Mouse (Mus musculus) liver, embryonic 14.5 days (tissue): ENCODE results near the gene Aldh5a1. TPM values are rescaled to one million over a fixed set of nuclear protein-coding genes. Genes with fewer than 3 reads are reported as not detected.

Experiments
- ATAC-seq: fragments of 200-750 bp; cut with Nextera tagmentation; 2 replicates; pipeline ENCODE4 v1.8.0; 2017; ENCODE audit warnings: moderate number of reproducible peaks, mild to moderate bottlenecking, moderate library complexity; ENCODE audit not compliant: insufficient read depth
- DNase-seq, 3 experiments: peaks; one replicate each; pipeline ENCODE4 v3.0.0-alpha.2; 2012 to 2013; ENCODE audit warnings: low read depth in 3 of 3, low spot score in 3 of 3
- H3K27ac ChIP-seq: fragments of 300-500 bp; sonication (generic); 2 replicates; pipeline ENCODE4 v1.5.1; 2014; ENCODE audit warnings: moderate library complexity, mild to moderate bottlenecking, control low read depth, inconsistent platforms
- H3K27me3 ChIP-seq: fragments of 300-500 bp; sonication (generic); 2 replicates; pipeline ENCODE4 v1.6.1; 2014; ENCODE audit warnings: mild to moderate bottlenecking, low read length, moderate library complexity; ENCODE audit not compliant: control insufficient read depth, insufficient read depth
- H3K36me3 ChIP-seq: fragments of 300-500 bp; sonication (generic); replicated peaks from 2 replicates; pipeline ENCODE4 v1.6.1; 2014; ENCODE audit warnings: low read depth; ENCODE audit not compliant: control insufficient read depth, insufficient read depth
- H3K4me1 ChIP-seq, 2 experiments: fragments of 200-500 bp in 1 of 2; fragments of 300-500 bp in 1 of 2; sonication (generic) in 1 of 2; replicated peaks; 2 replicates each; pipeline ENCODE4 v1.6.1; 2012 to 2014; ENCODE audit warnings: antibody characterized with exemption in 1 of 2, inconsistent platforms in 1 of 2, low read length in 1 of 2; ENCODE audit not compliant: control insufficient read depth in 2 of 2, insufficient read depth in 2 of 2
- H3K4me2 ChIP-seq: fragments of 300-500 bp; sonication (generic); 2 replicates; pipeline ENCODE4 v1.6.1; 2014; ENCODE audit warnings: low read depth, mild to moderate bottlenecking, control low read depth, moderate library complexity
- H3K4me3 ChIP-seq, 2 experiments: fragments of 200-500 bp in 1 of 2; fragments of 300-500 bp in 1 of 2; sonication (generic) in 1 of 2; 2 replicates each; pipeline ENCODE4 v1.5.1; 2012 to 2014; ENCODE audit warnings: low read depth in 2 of 2, low read length in 2 of 2, mild to moderate bottlenecking in 2 of 2, control low read depth in 1 of 2, inconsistent platforms in 1 of 2, moderate library complexity in 1 of 2; ENCODE audit not compliant: insufficient read depth in 1 of 2
- H3K9ac ChIP-seq: fragments of 300-500 bp; sonication (generic); replicated peaks from 2 replicates; pipeline ENCODE4 v1.6.1; 2014; ENCODE audit warnings: mild to moderate bottlenecking, control low read depth, moderate library complexity
- H3K9me3 ChIP-seq: fragments of 300-500 bp; sonication (generic); 2 replicates; pipeline ENCODE4 v1.6.1; 2016; ENCODE audit warnings: low read length, mixed read lengths; ENCODE audit not compliant: control insufficient read depth
- CTCF ChIP-seq: IDR thresholded peaks from 2 replicates; pipeline ENCODE4 v1.5.1; 2016; ENCODE audit warnings: antibody characterized with exemption, low read depth, control low read depth
- EP300 ChIP-seq: IDR thresholded peaks from 2 replicates; pipeline ENCODE4 v1.6.1; 2016; ENCODE audit warnings: antibody characterized with exemption, low read depth
- WGBS: fragments of 180-500 bp; shearing (Covaris S2); extraction: QIAGEN DNeasy Blood & Tissue Kit; methylation state at CpG from one replicate; pipeline ENCODE4 v1.1.7; 2014; ENCODE audit not compliant: insufficient replicate concordance; 5-methylcytosine and 5-hydroxymethylcytosine counted together
- polyA plus RNA-seq, 2 experiments: library from polyadenylated mRNA; depleted of rRNA in 1 of 2; stranded (reverse) in 1 of 2; unstranded in 1 of 2; fragments of >200 nt; fragmentation: Nextera tagmentation in 1 of 2; extraction: Ambion mirVana in 1 of 2; gene quantifications; 2 replicates each; pipeline versions ENCODE4 v1.2.1 to v1.2.3; 2012 to 2014

The Aldh5a1 gene
- polyA plus RNA-seq, 2 experiments: 2.1 to 3.1 TPM

- Histone ChIP-seq H3K27ac (no peak overlapping the region), H3K27me3 (no peaks in the 10 kb centered on the region), H3K4me1 (no peaks in the 10 kb centered on the region), H3K9ac (no peak overlapping the region), H3K9me3 (no peaks in the 10 kb centered on the region), H3K4me2 (no peak overlapping the region), H3K36me3 (no peaks in the 10 kb centered on the region), H3K4me3 (no peak overlapping the region)
- no peak for ATAC-seq
- peak; percentile 22 to 31 (median 24) for DNase-seq
- WGBS: 20% methylated on average over 5 of the region's 5 CpGs
- TF ChIP-seq EP300 (no peak), CTCF (peak; percentile 66)
Observed at GRCm38 (mm10) chr13:24920333-24920977, 17.0 kb downstream of the Aldh5a1 start.

- no peaks in the 10 kb centered on the region for H3K36me3 ChIP-seq
- no peak overlapping the region for H3K27ac ChIP-seq
- TF ChIP-seq CTCF (no peak), EP300 (no peak)
- DNase-seq (no peak), ATAC-seq (no peak)
- H3K9me3 ChIP-seq: no peaks in the 10 kb centered on the region
- no peak overlapping the region for H3K4me3 ChIP-seq
- H3K27me3 ChIP-seq: no peaks in the 10 kb centered on the region
- H3K4me1 ChIP-seq: no peaks in the 10 kb centered on the region
- H3K9ac ChIP-seq: no peak overlapping the region
- no peak overlapping the region for H3K4me2 ChIP-seq
- 65% methylated on average over 13 of the region's 13 CpGs for WGBS
Observed at GRCm38 (mm10) chr13:24915831-24916230, 21.6 kb downstream of the Aldh5a1 start.

DNA sequence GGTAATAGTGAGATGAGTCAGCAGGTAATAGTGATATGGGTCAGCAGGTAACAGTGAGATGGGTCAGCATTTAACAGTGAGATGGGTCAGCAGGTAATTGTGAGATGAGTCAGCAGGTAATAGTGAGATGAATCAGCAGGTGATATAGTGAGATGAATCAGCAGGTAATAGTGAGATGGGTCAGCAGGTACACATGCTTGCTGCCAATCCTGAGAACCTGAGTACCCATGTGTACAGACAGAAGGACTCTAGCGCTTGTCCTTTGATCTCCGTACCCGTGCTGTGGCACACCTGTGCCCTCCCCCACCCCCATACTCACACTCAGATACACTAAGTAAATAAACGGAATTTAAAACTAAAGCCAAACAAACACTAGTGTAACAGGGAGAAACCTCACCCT, 22.5 kb downstream of the Aldh5a1 start:
- no peak for ATAC-seq
- WGBS: 77% methylated on average over 4 of the region's 4 CpGs

GRCm38 (mm10) chr13:24913576-24913975, 23.9 kb downstream of the Aldh5a1 start:
- no peak overlapping the region for H3K27ac ChIP-seq
- no peak overlapping the region for H3K9ac ChIP-seq
- H3K4me3 ChIP-seq: no peak overlapping the region
- H3K9me3 ChIP-seq: no peaks in the 10 kb centered on the region
- H3K36me3 ChIP-seq: no peaks in the 10 kb centered on the region
- no peak for ATAC-seq
- DNase-seq: no peak
- no peaks in the 10 kb centered on the region for H3K4me1 ChIP-seq
- no peak overlapping the region for H3K4me2 ChIP-seq
- H3K27me3 ChIP-seq: no peaks in the 10 kb centered on the region
- WGBS: 76% methylated on average over 7 of the region's 7 CpGs
- TF ChIP-seq EP300 (no peak), CTCF (no peak)

More for the DNA sequence above, 22.5 kb downstream of the Aldh5a1 start:
- no peak overlapping the region for H3K27ac ChIP-seq
- H3K27me3 ChIP-seq: no peaks in the 10 kb centered on the region
- no peak for DNase-seq
- H3K4me2 ChIP-seq: no peak overlapping the region
- H3K4me1 ChIP-seq: no peaks in the 10 kb centered on the region
- H3K9me3 ChIP-seq: no peaks in the 10 kb centered on the region
- no peak overlapping the region for H3K4me3 ChIP-seq
- H3K9ac ChIP-seq: no peak overlapping the region
- no peaks in the 10 kb centered on the region for H3K36me3 ChIP-seq
- no peak for TF ChIP-seq EP300
- no peak for TF ChIP-seq CTCF

DNA sequence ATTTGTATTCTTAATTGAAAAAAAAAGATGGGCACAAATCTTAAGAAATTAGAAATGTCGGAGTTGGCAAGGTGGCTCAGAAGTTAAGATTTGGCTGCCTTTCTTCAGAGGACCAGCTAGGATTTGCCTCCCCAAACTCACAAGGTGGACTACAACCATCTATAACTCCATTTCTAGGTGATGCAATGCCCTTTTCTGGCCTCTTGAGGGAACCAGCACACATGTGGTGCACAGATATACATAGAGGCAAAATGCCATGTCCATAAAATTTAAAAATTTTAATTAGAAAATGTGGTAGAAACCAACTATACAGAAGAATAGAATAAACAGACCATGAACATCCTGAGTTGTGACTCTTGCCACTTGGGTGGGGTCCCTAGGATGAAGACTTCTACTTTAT, 28.3 kb downstream of the Aldh5a1 start:
- no peak for TF ChIP-seq EP300
- TF ChIP-seq CTCF: no peak
- H3K4me2 ChIP-seq: no peak overlapping the region
- no peaks in the 10 kb centered on the region for H3K36me3 ChIP-seq
- ATAC-seq (no peak), DNase-seq (no peak)
- no peak overlapping the region for H3K4me3 ChIP-seq
- no peak overlapping the region for H3K9ac ChIP-seq
- no peaks in the 10 kb centered on the region for H3K4me1 ChIP-seq
- H3K27ac ChIP-seq: no peak overlapping the region
- no peaks in the 10 kb centered on the region for H3K9me3 ChIP-seq
- WGBS: 74% methylated on average over 1 of the region's 1 CpGs
- H3K27me3 ChIP-seq: no peaks in the 10 kb centered on the region
